Mouse (Mus musculus) lung, postnatal 0 days (tissue): Measurements from ENCODE around the gene Isoc2b. TPM values are rescaled to one million over a fixed set of nuclear protein-coding genes. Genes with fewer than 3 reads are reported as not detected.

Source experiments
- ATAC-seq: fragments of 200-750 bp; cut with Nextera tagmentation; 2 replicates; pipeline ENCODE4 v1.8.0; 2017; ENCODE audit warnings: moderate library complexity
- DNase-seq: peaks from one replicate; pipeline ENCODE4 v3.0.0-alpha.2; 2016; ENCODE audit warnings: low spot score
- H3K27ac ChIP-seq: fragments of 300-500 bp; sonication (generic); 2 replicates; pipeline ENCODE4 v1.5.1; 2014; ENCODE audit warnings: antibody characterized with exemption, mild to moderate bottlenecking, low read length, mixed read lengths
- H3K27me3 ChIP-seq: fragments of 300-500 bp; sonication (generic); replicated peaks from 2 replicates; pipeline ENCODE4 v1.6.1; 2014; ENCODE audit warnings: low read length, mixed read lengths; ENCODE audit not compliant: insufficient read depth
- H3K36me3 ChIP-seq: fragments of 300-500 bp; sonication (generic); 2 replicates; pipeline ENCODE4 v1.6.1; 2014; ENCODE audit warnings: low read length, mixed read lengths; ENCODE audit not compliant: insufficient read depth
- H3K4me1 ChIP-seq: fragments of 300-500 bp; sonication (generic); 2 replicates; pipeline ENCODE4 v1.6.1; 2014; ENCODE audit warnings: antibody characterized with exemption, low read depth, low read length, mixed read lengths; ENCODE audit not compliant: insufficient read depth
- H3K4me2 ChIP-seq: fragments of 300-500 bp; sonication (generic); replicated peaks from 2 replicates; pipeline ENCODE4 v1.6.1; 2014; ENCODE audit warnings: low read depth, mild to moderate bottlenecking, low read length, moderate library complexity, mixed read lengths
- H3K4me3 ChIP-seq: fragments of 300-500 bp; sonication (generic); 2 replicates; pipeline ENCODE4 v1.5.1; 2014; ENCODE audit warnings: low read depth, low read length
- H3K9ac ChIP-seq: fragments of 300-500 bp; sonication (generic); replicated peaks from 2 replicates; pipeline ENCODE4 v1.6.1; 2014; ENCODE audit warnings: low read depth, mild to moderate bottlenecking
- H3K9me3 ChIP-seq: fragments of 300-500 bp; sonication (generic); 2 replicates; pipeline ENCODE4 v1.6.1; 2016; ENCODE audit warnings: low read length, mixed read lengths
- CTCF ChIP-seq: IDR thresholded peaks from 2 replicates; pipeline ENCODE4 v1.5.1; 2016; ENCODE audit warnings: antibody characterized with exemption, mild to moderate bottlenecking
- EP300 ChIP-seq: IDR thresholded peaks from 2 replicates; pipeline ENCODE4 v1.6.1; 2016; ENCODE audit warnings: antibody characterized with exemption, mild to moderate bottlenecking, control low read depth
- WGBS: fragments of 180-500 bp; shearing (Covaris S2); extraction: QIAGEN DNeasy Blood & Tissue Kit; methylation state at CpG from one replicate; pipeline ENCODE4 v1.1.7; 2014; 5-methylcytosine and 5-hydroxymethylcytosine counted together
- polyA plus RNA-seq: library from polyadenylated mRNA; unstranded; fragments of >200 nt; fragmentation: Nextera tagmentation; extraction: Ambion mirVana; gene quantifications from 2 replicates; pipeline ENCODE4 v1.2.1, GENCODE M21; 2015

The Isoc2b gene
- polyA plus RNA-seq, 1 experiment from 2014 or later: 12.7 TPM

- Histone ChIP-seq H3K36me3 (no peaks in the 10 kb centered on the region), H3K9ac (no peak within 1 kb of the TSS), H3K4me2 (peak within 1 kb of the TSS; percentile 58), H3K9me3 (no peaks in the 10 kb centered on the region), H3K4me1 (0 out of 2 replicates have a peak, but pooled peaks cover 2% of the 10 kb centered on the region), H3K27me3 (peaks cover 16% of the 10 kb centered on the region), H3K4me3 (peak within 1 kb of the TSS; percentile 21), H3K27ac (no peak within 1 kb of the TSS)
- ATAC-seq (peak; percentile 24), DNase-seq (no peak)
- TF ChIP-seq EP300 (no peak), CTCF (no peak)
- under 1% methylated on average over 20 of the region's 41 CpGs for WGBS
These were observed 25.7 kb downstream of the Isoc2b start, which contains the start of gene Shisa7 for GRCm38 (mm10) chr7:4844245-4844916. Gene Shisa7 (minus strand): TSS chr7:4844696.

GRCm38 (mm10) chr7:4843604-4844244, 26.3 kb downstream of the Isoc2b start:
- TF ChIP-seq CTCF (no peak), EP300 (no peak)
- ATAC-seq (no peak), DNase-seq (peak; percentile 14)
- Histone ChIP-seq H3K4me3 (peak overlapping the region; percentile 21), H3K9ac (no peak overlapping the region), H3K27me3 (peaks cover 16% of the 10 kb centered on the region), H3K27ac (no peak overlapping the region), H3K36me3 (no peaks in the 10 kb centered on the region), H3K4me1 (0 out of 2 replicates have a peak, but pooled peaks cover 2% of the 10 kb centered on the region), H3K9me3 (no peaks in the 10 kb centered on the region), H3K4me2 (peak overlapping the region; percentile 58)
- WGBS: under 1% methylated on average over 32 of the region's 34 CpGs

- Histone ChIP-seq H3K9ac (no peak overlapping the region), H3K27ac (no peak overlapping the region), H3K4me2 (0 out of 2 replicates have a peak overlapping the region, but pooled peaks have one; percentile 19), H3K36me3 (no peaks in the 10 kb centered on the region), H3K4me1 (0 out of 2 replicates have a peak, but pooled peaks cover 2% of the 10 kb centered on the region), H3K9me3 (no peaks in the 10 kb centered on the region), H3K27me3 (peaks cover 16% of the 10 kb centered on the region), H3K4me3 (no peak overlapping the region)
- DNase-seq: peak; percentile 24
- TF ChIP-seq EP300: no peak
- no peak for TF ChIP-seq CTCF
- WGBS: 2% methylated on average over 16 of the region's 16 CpGs
- peak; percentile 39; the same call in 1 of the 2 replicates for ATAC-seq
These were observed 27.4 kb downstream of the Isoc2b start for GRCm38 (mm10) chr7:4842634-4843131.

- Histone ChIP-seq H3K27ac (no peak overlapping the region), H3K9ac (no peak overlapping the region), H3K4me1 (0 out of 2 replicates have a peak, but pooled peaks cover 2% of the 10 kb centered on the region), H3K4me3 (no peak overlapping the region), H3K4me2 (no peak overlapping the region), H3K36me3 (no peaks in the 10 kb centered on the region), H3K9me3 (no peaks in the 10 kb centered on the region), H3K27me3 (peaks cover 16% of the 10 kb centered on the region)
- peak; percentile 9 for DNase-seq
- TF ChIP-seq CTCF (no peak), EP300 (no peak)
- WGBS: 59% methylated on average over 5 of the region's 5 CpGs
- ATAC-seq: no peak
These were observed 28.0 kb downstream of the Isoc2b start for GRCm38 (mm10) chr7:4842077-4842476.

GRCm38 (mm10) chr7:4837639-4838038, 32.4 kb downstream of the Isoc2b start:
- Histone ChIP-seq H3K4me1 (peaks cover 4% of the 10 kb centered on the region; the same call in 1 of the 2 replicates), H3K9ac (no peak overlapping the region), H3K27me3 (0 out of 2 replicates have a peak, but pooled peaks cover 7% of the 10 kb centered on the region), H3K9me3 (no peaks in the 10 kb centered on the region), H3K4me2 (no peak overlapping the region), H3K27ac (no peak overlapping the region), H3K4me3 (no peak overlapping the region), H3K36me3 (no peaks in the 10 kb centered on the region)
- DNase-seq: no peak
- 5% methylated on average over 1 of the region's 1 CpGs for WGBS
- ATAC-seq: no peak
- no peak for TF ChIP-seq EP300
- TF ChIP-seq CTCF: no peak

- Histone ChIP-seq H3K27me3 (0 out of 2 replicates have a peak, but pooled peaks cover 7% of the 10 kb centered on the region), H3K4me3 (peak overlapping the region; percentile 39), H3K27ac (peak overlapping the region; percentile 64; the same call in 1 of the 2 replicates), H3K4me2 (peak overlapping the region; percentile 76), H3K36me3 (no peaks in the 10 kb centered on the region), H3K4me1 (peaks cover 4% of the 10 kb centered on the region; the same call in 1 of the 2 replicates), H3K9ac (no peak overlapping the region), H3K9me3 (no peaks in the 10 kb centered on the region)
- 1% methylated on average over 46 of the region's 51 CpGs for WGBS
- TF ChIP-seq EP300: no peak
- peak; percentile 69 for TF ChIP-seq CTCF
- peak; percentile 95 for ATAC-seq
- DNase-seq: peak; percentile 87
These were observed 33.7 kb downstream of the Isoc2b start for GRCm38 (mm10) chr7:4836351-4836792.
